Mouse (Mus musculus) kidney, adult 2 months (tissue): ENCODE measurements around the gene Ankrd35.

Experiments used
- CTCF ChIP-seq: fragments of 200-500 bp; conservative IDR thresholded peaks from 2 replicates; pipeline ENCODE4 v1.5.1; 2011; ENCODE audit warnings: low read depth, mild to moderate bottlenecking, control low read depth, low read length, moderate library complexity, mixed read lengths; ENCODE audit not compliant: insufficient read depth, insufficient read length
- POLR2A ChIP-seq: fragments of 200-500 bp; IDR thresholded peaks from one replicate; pipeline ENCODE4 v1.6.1; 2011; ENCODE audit warnings: low read depth, low read length, control low read depth

- peak; percentile 40 for TF ChIP-seq CTCF
- no peak for TF ChIP-seq POLR2A
These were observed 20.4 kb downstream of the Ankrd35 start for GRCm38 (mm10) chr3:96690298-96690697.
